Mouse (Mus musculus) liver, embryonic 16.5 days (tissue): ENCODE data around the gene Cnn3. TPM values are rescaled to one million over a fixed set of nuclear protein-coding genes. Genes with fewer than 3 reads are reported as not detected.
A peak's percentile ranks its signal among the peaks of the same experiment; 100 is the strongest.

Experiments
- ATAC-seq: fragments of 200-750 bp; cut with Nextera tagmentation; 2 replicates; pipeline ENCODE4 v1.8.0; 2017; ENCODE audit warnings: low read depth, mild to moderate bottlenecking, moderate number of reproducible peaks, moderate library complexity
- H3K27ac ChIP-seq: fragments of 300-500 bp; sonication (generic); 2 replicates; pipeline ENCODE4 v1.5.1; 2014; ENCODE audit warnings: mild to moderate bottlenecking, low read length
- H3K27me3 ChIP-seq: fragments of 300-500 bp; sonication (generic); 2 replicates; pipeline ENCODE4 v1.6.1; 2014; ENCODE audit warnings: low read depth, low read length, mixed read lengths; ENCODE audit not compliant: control insufficient read depth, insufficient read depth
- H3K36me3 ChIP-seq: fragments of 300-500 bp; sonication (generic); 2 replicates; pipeline ENCODE4 v1.6.1; 2014; ENCODE audit warnings: mild to moderate bottlenecking; ENCODE audit not compliant: control insufficient read depth, insufficient read depth
- H3K4me1 ChIP-seq: fragments of 300-500 bp; sonication (generic); 2 replicates; pipeline ENCODE4 v1.6.1; 2014; ENCODE audit warnings: low read depth, low read length, mixed read lengths; ENCODE audit not compliant: control insufficient read depth
- H3K4me2 ChIP-seq: fragments of 300-500 bp; sonication (generic); 2 replicates; pipeline ENCODE4 v1.6.1; 2014; ENCODE audit warnings: low read depth, low read length, mixed read lengths
- H3K4me3 ChIP-seq: fragments of 300-500 bp; sonication (generic); 2 replicates; pipeline ENCODE4 v1.5.1; 2014; ENCODE audit warnings: low read depth, mild to moderate bottlenecking, low read length
- H3K9ac ChIP-seq: fragments of 300-500 bp; sonication (generic); 2 replicates; pipeline ENCODE4 v1.6.1; 2014; ENCODE audit warnings: low read depth, low read length
- H3K9me3 ChIP-seq: fragments of 300-500 bp; sonication (generic); replicated peaks from 2 replicates; pipeline ENCODE4 v1.6.1; 2016; ENCODE audit warnings: low read length; ENCODE audit not compliant: control insufficient read depth
- WGBS: fragments of 180-500 bp; shearing (Covaris S2); extraction: QIAGEN DNeasy Blood & Tissue Kit; methylation state at CpG from one replicate; pipeline ENCODE4 v1.1.7; 2014; ENCODE audit not compliant: insufficient replicate concordance; 5-methylcytosine and 5-hydroxymethylcytosine counted together
- polyA plus RNA-seq: library from polyadenylated mRNA; unstranded; fragments of >200 nt; fragmentation: Nextera tagmentation; extraction: Ambion mirVana; gene quantifications from 2 replicates; pipeline ENCODE4 v1.2.1, GENCODE M21; 2015

Gene Cnn3
- polyA plus RNA-seq, 1 experiment from 2014 or later: 100.0 TPM

- H3K27me3 ChIP-seq: peaks cover 8% of the 10 kb centered on the region
- H3K4me1 ChIP-seq: peaks cover 19% of the 10 kb centered on the region
- no peak overlapping the region for H3K27ac ChIP-seq
- no peaks in the 10 kb centered on the region for H3K36me3 ChIP-seq
- no peak overlapping the region for H3K4me3 ChIP-seq
- no peak for ATAC-seq
- 64% methylated on average over 11 of the region's 11 CpGs for WGBS
- H3K4me2 ChIP-seq: peak overlapping the region; percentile 80
- H3K9ac ChIP-seq: no peak overlapping the region
- no peaks in the 10 kb centered on the region for H3K9me3 ChIP-seq
Observed at GRCm38 (mm10) chr3:121428696-121429259, 2.5 kb downstream of the Cnn3 start.

- H3K27ac ChIP-seq: no peak overlapping the region
- H3K27me3 ChIP-seq: peaks cover 8% of the 10 kb centered on the region
- H3K36me3 ChIP-seq: no peaks in the 10 kb centered on the region
- ATAC-seq: no peak
- no peak overlapping the region for H3K4me2 ChIP-seq
- H3K4me3 ChIP-seq: no peak overlapping the region
- H3K9ac ChIP-seq: no peak overlapping the region
- peaks cover 26% of the 10 kb centered on the region for H3K4me1 ChIP-seq
- H3K9me3 ChIP-seq: no peaks in the 10 kb centered on the region
- 71% methylated on average over 3 of the region's 3 CpGs for WGBS
Observed at GRCm38 (mm10) chr3:121429469-121429868, 3.2 kb downstream of the Cnn3 start.

GRCm38 (mm10) chr3:121430289-121430936 is 4.1 kb downstream of the Cnn3 start:
- no peak overlapping the region for H3K4me2 ChIP-seq
- WGBS: 53% methylated on average over 7 of the region's 7 CpGs
- H3K27ac ChIP-seq: no peak overlapping the region
- H3K4me3 ChIP-seq: no peak overlapping the region
- no peaks in the 10 kb centered on the region for H3K9me3 ChIP-seq
- H3K27me3 ChIP-seq: peaks cover 8% of the 10 kb centered on the region
- no peak overlapping the region for H3K9ac ChIP-seq
- no peaks in the 10 kb centered on the region for H3K36me3 ChIP-seq
- ATAC-seq: no peak
- peaks cover 31% of the 10 kb centered on the region for H3K4me1 ChIP-seq

GRCm38 (mm10) chr3:121433359-121433758 is 7.1 kb downstream of the Cnn3 start:
- Histone ChIP-seq H3K4me1 (peaks cover 31% of the 10 kb centered on the region), H3K4me2 (no peak overlapping the region), H3K27me3 (no peaks in the 10 kb centered on the region)

GRCm38 (mm10) chr3:121433968-121434533 is 7.8 kb downstream of the Cnn3 start:
- H3K9ac ChIP-seq: no peak overlapping the region

More at GRCm38 (mm10) chr3:121433359-121433758, 7.1 kb downstream of the Cnn3 start:
- ATAC-seq: no peak
- Histone ChIP-seq H3K9ac (no peak overlapping the region), H3K36me3 (no peaks in the 10 kb centered on the region), H3K9me3 (no peaks in the 10 kb centered on the region), H3K4me3 (no peak overlapping the region), H3K27ac (no peak overlapping the region)
- WGBS: 32% methylated on average over 6 of the region's 6 CpGs

GRCm38 (mm10) chr3:121435296-121435695 is 9.0 kb downstream of the Cnn3 start:
- no peak overlapping the region for H3K4me2 ChIP-seq
- no peak overlapping the region for H3K9ac ChIP-seq
- H3K27ac ChIP-seq: no peak overlapping the region
- WGBS: 67% methylated on average over 5 of the region's 5 CpGs
- H3K4me1 ChIP-seq: peaks cover 40% of the 10 kb centered on the region
- H3K36me3 ChIP-seq: no peaks in the 10 kb centered on the region
- no peak for ATAC-seq
- H3K27me3 ChIP-seq: no peaks in the 10 kb centered on the region
- H3K9me3 ChIP-seq: no peaks in the 10 kb centered on the region
- no peak overlapping the region for H3K4me3 ChIP-seq

More at GRCm38 (mm10) chr3:121433968-121434533, 7.8 kb downstream of the Cnn3 start:
- Histone ChIP-seq H3K4me3 (no peak overlapping the region), H3K36me3 (no peaks in the 10 kb centered on the region), H3K27ac (no peak overlapping the region), H3K27me3 (no peaks in the 10 kb centered on the region), H3K4me2 (no peak overlapping the region), H3K9me3 (no peaks in the 10 kb centered on the region), H3K4me1 (peaks cover 32% of the 10 kb centered on the region)
- ATAC-seq: no peak; the same call in 1 of the 2 replicates
- WGBS: 59% methylated on average over 8 of the region's 8 CpGs

- Histone ChIP-seq H3K9me3 (no peaks in the 10 kb centered on the region), H3K36me3 (no peaks in the 10 kb centered on the region), H3K4me3 (no peak overlapping the region), H3K27me3 (no peaks in the 10 kb centered on the region), H3K4me1 (peaks cover 34% of the 10 kb centered on the region), H3K9ac (no peak overlapping the region), H3K27ac (no peak overlapping the region), H3K4me2 (no peak overlapping the region)
- WGBS: 49% methylated on average over 7 of the region's 7 CpGs
- no peak for ATAC-seq
Observed at GRCm38 (mm10) chr3:121437070-121437469, 10.8 kb downstream of the Cnn3 start.

- no peak overlapping the region for H3K9ac ChIP-seq
- H3K4me1 ChIP-seq: peaks cover 34% of the 10 kb centered on the region
- H3K4me2 ChIP-seq: no peak overlapping the region; the same call in 1 of the 2 replicates
- H3K4me3 ChIP-seq: no peak overlapping the region
- 0 out of 2 replicates have a peak overlapping the region, but pooled peaks have one; percentile 11 for H3K27ac ChIP-seq
- 45% methylated on average over 7 of the region's 7 CpGs for WGBS
- ATAC-seq: peak; percentile 40
- H3K36me3 ChIP-seq: no peaks in the 10 kb centered on the region
- H3K27me3 ChIP-seq: no peaks in the 10 kb centered on the region
- no peaks in the 10 kb centered on the region for H3K9me3 ChIP-seq
Observed at GRCm38 (mm10) chr3:121437996-121438395, 11.7 kb downstream of the Cnn3 start.

GRCm38 (mm10) chr3:121439623-121440161 is 13.4 kb downstream of the Cnn3 start:
- Histone ChIP-seq H3K9me3 (no peaks in the 10 kb centered on the region), H3K36me3 (no peaks in the 10 kb centered on the region), H3K4me1 (peaks cover 23% of the 10 kb centered on the region), H3K9ac (no peak overlapping the region), H3K4me3 (no peak overlapping the region), H3K4me2 (no peak overlapping the region), H3K27me3 (no peaks in the 10 kb centered on the region), H3K27ac (no peak overlapping the region)
- ATAC-seq: peak; percentile 6; the same call in 1 of the 2 replicates
- WGBS: 48% methylated on average over 11 of the region's 11 CpGs
